Mouse (Mus musculus) B cell, adult 2 months (primary cell): ENCODE measurements around the gene Txlng.
A peak's percentile ranks its signal among the peaks of the same experiment; 100 is the strongest.
"Not testable (repeated sequence)": the region's sequence is repeated elsewhere in the genome, so short reads cannot be mapped to it uniquely, and the experiment has no call there.

Experiments
- DNase-seq, 2 experiments: peaks; one replicate each; pipeline ENCODE4 v3.0.0; 2022

The Txlng gene

GRCm38 (mm10) chrX:162829203-162829708 lies at the start of gene Txlng:
Txlng (minus strand) TSS chrX:162829454.
- DNase-seq, result peak; percentile 89 to 93

GRCm38 (mm10) chrX:162878236-162878635 lies 49.0 kb upstream of the Txlng start:
- DNase-seq, result no peak

- no peak for DNase-seq
These were observed 44.5 kb upstream of the Txlng start for GRCm38 (mm10) chrX:162873761-162874160.

GRCm38 (mm10) chrX:162871734-162872517 lies 42.7 kb upstream of the Txlng start:
- peak; percentile 42 to 54 for DNase-seq

- no peak for DNase-seq
These were observed 39.2 kb upstream of the Txlng start for GRCm38 (mm10) chrX:162868294-162868965.

- no peak for DNase-seq
These were observed 19.4 kb upstream of the Txlng start for GRCm38 (mm10) chrX:162848682-162849081.

- no peak for DNase-seq
These were observed 16.3 kb upstream of the Txlng start for GRCm38 (mm10) chrX:162845531-162845930.

- DNase-seq, result no peak
These were observed 15.3 kb upstream of the Txlng start for GRCm38 (mm10) chrX:162844447-162845100.

GRCm38 (mm10) chrX:162832101-162832500 lies 2.8 kb upstream of the Txlng start:
- DNase-seq, result no peak

GRCm38 (mm10) chrX:162831542-162831941 lies 2.3 kb upstream of the Txlng start:
- DNase-seq, result no peak

- no peak for DNase-seq
These were observed 1.8 kb upstream of the Txlng start for GRCm38 (mm10) chrX:162831036-162831435.

- not testable (repeated sequence) for DNase-seq
These were observed 1.1 kb upstream of the Txlng start for GRCm38 (mm10) chrX:162830313-162830712.

- peak in 1 of 2 experiments; percentile 2 for DNase-seq
These were observed 487 bp upstream of the Txlng start for GRCm38 (mm10) chrX:162829741-162830140.

GRCm38 (mm10) chrX:162828783-162829182 lies 471 bp downstream of the Txlng start:
- no peak for DNase-seq

- no peak for DNase-seq
These were observed 1.2 kb downstream of the Txlng start for GRCm38 (mm10) chrX:162828016-162828415.

- DNase-seq, result peak; percentile 51 to 58
These were observed 28.9 kb downstream of the Txlng start for GRCm38 (mm10) chrX:162800371-162800770.

GRCm38 (mm10) chrX:162791392-162791791 lies 37.9 kb downstream of the Txlng start:
- DNase-seq, result peak; percentile 25 to 26

- DNase-seq, result no peak
These were observed 40.9 kb downstream of the Txlng start for GRCm38 (mm10) chrX:162788372-162788771.

GRCm38 (mm10) chrX:162770726-162771125 lies 58.5 kb downstream of the Txlng start:
- DNase-seq, result no peak

- peak; percentile 1 to 13 for DNase-seq
These were observed 67.4 kb downstream of the Txlng start for GRCm38 (mm10) chrX:162761716-162762395.

- DNase-seq, result peak; percentile 20 to 24
These were observed 68.2 kb downstream of the Txlng start for GRCm38 (mm10) chrX:162760958-162761515.
